Mouse (Mus musculus) G1E (cell line): ENCODE measurements around the gene Map7d1. TPM values are rescaled to one million over a fixed set of nuclear protein-coding genes. Genes with fewer than 3 reads are reported as not detected.
"Not testable (repeated sequence)": the region's sequence is repeated elsewhere in the genome, so short reads cannot be mapped to it uniquely, and the experiment has no call there.

Source experiments
- ATAC-seq: 2 replicates; pipeline ENCODE4 v1.8.0; 2016; ENCODE audit warnings: mild to moderate bottlenecking; ENCODE audit not compliant: insufficient number of reproducible peaks, poor library complexity, low FRiP score, severe bottlenecking; ENCODE audit errors: extremely low read depth
- DNase-seq: peaks from one replicate; pipeline ENCODE4 v3.0.0; 2012; ENCODE audit warnings: low spot score
- H3K27me3 ChIP-seq: 2 replicates; pipeline ENCODE4 v1.6.1; 2012; ENCODE audit warnings: mild to moderate bottlenecking, low read length, inconsistent platforms; ENCODE audit not compliant: insufficient read depth
- H3K36me3 ChIP-seq: replicated peaks from 2 replicates; pipeline ENCODE3; 2012; ENCODE audit warnings: mild to moderate bottlenecking, inconsistent platforms
- H3K4me1 ChIP-seq: 2 replicates; pipeline ENCODE4 v1.6.1; 2012; ENCODE audit warnings: low read depth, low read length, inconsistent platforms, mixed read lengths; ENCODE audit not compliant: insufficient read depth
- H3K4me3 ChIP-seq: 2 replicates; pipeline ENCODE4 v1.5.1; 2012; ENCODE audit warnings: low read depth, mild to moderate bottlenecking, inconsistent platforms, low read length, moderate library complexity, mixed read lengths
- H3K9me3 ChIP-seq: replicated peaks from 2 replicates; pipeline ENCODE4 v1.6.1; 2012; ENCODE audit warnings: inconsistent platforms
- CTCF ChIP-seq: IDR thresholded peaks from 2 replicates; pipeline ENCODE4 v1.5.1; 2012; ENCODE audit warnings: low read depth, low read length, inconsistent platforms, mixed read lengths
- GATA1 ChIP-seq: IDR thresholded peaks from 2 replicates; pipeline ENCODE4 v1.6.1; 2012; ENCODE audit warnings: borderline replicate concordance, low read length, inconsistent platforms, mixed read lengths
- GATA2 ChIP-seq: IDR thresholded peaks from 2 replicates; pipeline ENCODE4 v1.6.1; 2012; ENCODE audit warnings: low read depth, low read length, inconsistent platforms, borderline replicate concordance
- POLR2AphosphoS5 ChIP-seq: IDR thresholded peaks from 2 replicates; pipeline ENCODE4 v1.6.1; 2012; ENCODE audit warnings: low read depth, low read length, inconsistent platforms; ENCODE audit not compliant: insufficient replicate concordance
- TAL1 ChIP-seq: conservative IDR thresholded peaks from 2 replicates; pipeline ENCODE4 v1.6.1; 2012; ENCODE audit warnings: low read depth, low read length, inconsistent platforms, mixed read lengths
- polyA plus RNA-seq: library from polyadenylated mRNA; stranded (reverse); fragments of >175 nt; gene quantifications from 2 replicates; pipeline ENCODE4 v1.2.3, GENCODE M21; 2012
- total RNA-seq, 2 experiments: library from RNA; stranded (forward) in 1 of 2; stranded (reverse) in 1 of 2; fragments of 200-1000 nt in 1 of 2; fragments of >200 nt in 1 of 2; fragmentation: Nextera tagmentation in 1 of 2; gene quantifications; 2 replicates each; pipeline ENCODE4 v1.2.3; 2014 to 2017

The Map7d1 gene
- total and polyA plus RNA-seq, 3 experiments: 8.0 to 73.8 (median 15.2) TPM

DNA sequence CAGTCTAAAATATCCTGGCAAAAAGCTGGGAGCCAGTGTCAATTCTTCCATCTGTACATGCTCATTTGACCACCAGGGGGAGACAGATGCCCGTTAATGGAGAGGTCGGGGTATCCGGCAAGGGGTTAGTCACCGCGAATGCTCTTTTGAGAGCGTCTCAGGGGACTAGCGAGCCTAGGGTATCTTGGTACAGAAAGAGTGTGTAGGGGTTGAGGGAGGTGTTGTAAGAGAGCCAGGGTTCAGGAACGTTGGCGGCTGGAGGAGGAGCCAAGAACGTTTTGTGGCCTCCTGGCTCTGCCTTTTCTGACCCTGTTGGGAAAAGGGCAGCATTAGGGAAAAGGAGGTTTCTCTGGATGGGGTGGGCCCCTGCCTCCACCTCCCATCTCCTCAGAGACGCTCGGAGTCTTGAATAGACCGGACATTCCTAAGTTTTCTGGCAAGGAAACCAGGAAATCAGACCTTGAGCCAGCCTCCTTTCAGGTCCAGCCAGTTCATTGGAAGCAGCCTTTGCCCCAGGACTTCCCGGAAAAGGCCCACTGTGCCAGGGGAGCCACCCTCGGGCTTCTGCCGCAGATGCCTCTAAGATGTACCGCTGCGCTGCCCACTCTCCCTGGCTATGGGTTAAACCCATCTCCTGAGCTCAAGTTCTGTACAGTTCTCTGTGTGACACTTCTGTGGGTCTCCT is 28.9 kb downstream of the Map7d1 start:
- peak overlapping the region; percentile 28; the same call in 1 of the 2 replicates for H3K4me3 ChIP-seq
- peaks cover 14% of the 10 kb centered on the region for H3K36me3 ChIP-seq
- peak; percentile 79 for ATAC-seq
- TF ChIP-seq GATA2: no peak
- TF ChIP-seq GATA1: no peak
- peak; percentile 80 for TF ChIP-seq CTCF
- DNase-seq: peak; percentile 43
- H3K4me1 ChIP-seq: peaks cover 18% of the 10 kb centered on the region
- no peaks in the 10 kb centered on the region for H3K9me3 ChIP-seq
- peaks cover 9% of the 10 kb centered on the region; the same call in 1 of the 2 replicates for H3K27me3 ChIP-seq

DNA sequence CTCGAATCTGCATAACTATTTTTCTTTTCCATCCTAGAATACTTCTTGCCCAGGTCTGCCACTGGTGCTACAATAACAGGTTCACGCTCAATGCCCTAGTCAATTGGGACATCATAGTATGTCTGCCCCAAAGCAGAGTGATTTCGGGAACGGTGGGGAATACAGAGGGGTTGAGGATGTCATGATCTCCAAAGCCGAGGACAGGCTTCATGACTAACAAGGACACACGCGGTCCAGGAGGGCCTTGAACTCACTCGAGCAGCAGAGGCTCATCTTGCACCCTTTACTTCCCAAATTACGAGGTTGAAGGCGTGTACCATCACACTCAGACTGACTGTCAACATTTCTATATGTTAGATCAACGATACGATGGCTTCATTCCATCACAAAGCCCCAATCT is 29.5 kb downstream of the Map7d1 start:
- Histone ChIP-seq H3K27me3 (peaks cover 9% of the 10 kb centered on the region; the same call in 1 of the 2 replicates), H3K36me3 (peaks cover 8% of the 10 kb centered on the region), H3K4me1 (peaks cover 18% of the 10 kb centered on the region), H3K4me3 (no peak overlapping the region), H3K9me3 (no peaks in the 10 kb centered on the region)
- DNase-seq (no peak), ATAC-seq (no peak)
- no peak for TF ChIP-seq TAL1
- no peak for TF ChIP-seq POLR2AphosphoS5
- TF ChIP-seq CTCF: no peak
- no peak for TF ChIP-seq GATA1
- no peak for TF ChIP-seq GATA2

- Histone ChIP-seq H3K27me3 (peaks cover 10% of the 10 kb centered on the region), H3K4me1 (peaks cover 11% of the 10 kb centered on the region), H3K4me3 (no peak overlapping the region), H3K9me3 (no peaks in the 10 kb centered on the region), H3K36me3 (no peaks in the 10 kb centered on the region)
- ATAC-seq (no peak), DNase-seq (no peak)
- TF ChIP-seq GATA2: no peak
- no peak for TF ChIP-seq CTCF
- TF ChIP-seq POLR2AphosphoS5: no peak
Observed at GRCm38 (mm10) chr4:126222631-126223030, 33.5 kb downstream of the Map7d1 start.

- DNase-seq (no peak), ATAC-seq (no peak)
- TF ChIP-seq GATA2: no peak
- TF ChIP-seq TAL1: no peak
- no peak for TF ChIP-seq CTCF
- no peak for TF ChIP-seq POLR2AphosphoS5
- no peak for TF ChIP-seq GATA1
- no peaks in the 10 kb centered on the region for H3K36me3 ChIP-seq
- H3K9me3 ChIP-seq: no peaks in the 10 kb centered on the region
- H3K4me3 ChIP-seq: no peak overlapping the region
- H3K4me1 ChIP-seq: no peaks in the 10 kb centered on the region
- peaks cover 14% of the 10 kb centered on the region for H3K27me3 ChIP-seq
Observed at GRCm38 (mm10) chr4:126220045-126220444, 36.1 kb downstream of the Map7d1 start.

GRCm38 (mm10) chr4:126219540-126219939 is 36.6 kb downstream of the Map7d1 start:
- ATAC-seq: not testable (repeated sequence)

DNA sequence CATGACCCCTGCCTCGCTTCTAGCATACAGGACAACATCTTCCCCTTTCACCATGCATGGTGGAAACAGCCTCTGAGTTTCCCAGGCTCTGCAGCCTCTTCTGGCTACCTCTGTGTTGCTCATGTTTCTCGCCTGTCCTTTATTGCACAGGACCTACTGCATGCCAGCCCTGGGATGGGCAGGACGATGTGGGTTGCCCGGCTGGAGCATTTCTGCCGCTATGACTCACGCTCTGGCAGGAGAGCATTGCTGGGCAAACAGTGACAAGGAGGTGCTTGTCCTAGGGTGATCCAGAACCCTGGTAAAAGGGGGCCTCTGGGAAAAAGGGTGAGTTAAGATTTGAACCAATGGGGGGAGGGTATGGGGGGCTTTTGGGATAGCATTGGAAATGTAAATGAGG is 38.4 kb downstream of the Map7d1 start:
- no peaks in the 10 kb centered on the region for H3K4me1 ChIP-seq
- DNase-seq: no peak
- H3K27me3 ChIP-seq: peaks cover 24% of the 10 kb centered on the region
- TF ChIP-seq TAL1 (no peak), GATA1 (no peak), POLR2AphosphoS5 (no peak), CTCF (no peak), GATA2 (no peak)
- H3K4me3 ChIP-seq: no peak overlapping the region
- no peaks in the 10 kb centered on the region for H3K36me3 ChIP-seq
- no peaks in the 10 kb centered on the region for H3K9me3 ChIP-seq
- no peak for ATAC-seq

More at GRCm38 (mm10) chr4:126219540-126219939, 36.6 kb downstream of the Map7d1 start:
- H3K9me3 ChIP-seq, H3K36me3 ChIP-seq, DNase-seq, H3K4me3 ChIP-seq, H3K4me1 ChIP-seq: not testable (repeated sequence)
- H3K27me3 ChIP-seq: peaks cover 17% of the 10 kb centered on the region

DNA sequence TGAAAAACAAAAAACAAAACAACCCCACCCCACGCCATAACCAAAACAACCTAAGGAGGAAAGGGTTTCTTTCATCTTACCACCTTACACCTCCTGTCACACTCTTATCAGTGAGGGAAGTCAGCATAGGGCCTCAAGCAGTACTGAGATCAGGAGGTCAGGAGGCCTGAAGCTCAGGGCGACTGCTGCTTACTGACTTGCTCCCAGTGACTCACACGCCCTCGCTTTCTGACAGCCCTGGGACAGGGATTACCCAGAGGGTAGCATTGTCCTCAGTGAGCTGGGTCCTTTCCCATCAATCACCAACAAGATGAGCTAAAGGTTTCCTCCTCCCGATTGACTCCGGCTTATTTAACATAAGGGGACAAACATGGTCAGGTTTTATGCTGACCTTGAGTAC is 49.1 kb downstream of the Map7d1 start:
- Histone ChIP-seq H3K4me3 (no peak overlapping the region), H3K9me3 (no peaks in the 10 kb centered on the region), H3K36me3 (no peaks in the 10 kb centered on the region), H3K27me3 (peaks cover 3% of the 10 kb centered on the region; the same call in 1 of the 2 replicates), H3K4me1 (peaks cover 19% of the 10 kb centered on the region)
- TF ChIP-seq GATA1: no peak
- no peak for TF ChIP-seq TAL1
- DNase-seq (no peak), ATAC-seq (no peak)
